Mouse (Mus musculus) lung, postnatal 0 days (tissue): ENCODE results near the gene Fndc1.

ENCODE experiments used
- CTCF ChIP-seq: IDR thresholded peaks from 2 replicates; pipeline ENCODE4 v1.5.1; 2016; ENCODE audit warnings: antibody characterized with exemption, mild to moderate bottlenecking
- EP300 ChIP-seq: IDR thresholded peaks from 2 replicates; pipeline ENCODE4 v1.6.1; 2016; ENCODE audit warnings: antibody characterized with exemption, mild to moderate bottlenecking, control low read depth

GRCm38 (mm10) chr17:7857658-7858057 lies 30.6 kb upstream of the Fndc1 start:
- no peak for TF ChIP-seq CTCF
- TF ChIP-seq EP300 = no peak
